Mouse (Mus musculus): ENCODE measurements at regions not wholly inside any gene's neighbourhood (a gene's known extent, or its start where the extent isn't known, plus 50 kb on each side); places are given as distances from the start of the nearest gene placed in this dataset.

GRCm38 (mm10) chr15:51206050-51206449 lies 2678.7 kb upstream of the Gm7489 start:
- no peak for ATAC-seq (ENCODE audit: low FRiP score, low read depth)
- 63% methylated on average over 3 of the region's 3 CpGs for WGBS

DNA sequence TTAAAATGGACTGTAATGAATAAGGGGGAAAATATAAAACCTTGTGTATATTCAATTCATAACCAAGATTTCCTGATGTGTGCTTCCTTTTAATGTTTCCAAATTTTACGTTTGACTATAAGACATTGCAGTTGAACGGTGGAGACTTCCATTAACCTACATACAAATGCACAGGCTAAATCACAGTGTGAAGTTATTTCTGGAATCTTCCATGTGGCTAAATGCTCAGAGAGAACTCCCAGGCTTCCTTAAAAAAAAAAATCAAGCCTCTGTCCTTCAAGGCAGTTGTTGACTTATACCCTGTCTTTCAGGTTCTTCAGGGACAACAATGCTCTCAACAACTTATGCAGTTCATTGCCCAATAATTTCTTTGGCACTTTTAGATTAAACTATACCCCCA lies 2677.9 kb upstream of the Gm7489 start:
- Histone ChIP-seq H3K4me3 (no peak overlapping the region), H3K27me3 (no peaks in the 10 kb centered on the region), H3K4me1 (no peaks in the 10 kb centered on the region), H3K27ac (no peak overlapping the region), H3K9me3 (no peaks in the 10 kb centered on the region), H3K4me2 (replicated peaks) (no peak overlapping the region), H3K9ac (no peak overlapping the region), H3K36me3 (no peaks in the 10 kb centered on the region)
- no peak for ATAC-seq (ENCODE audit: low FRiP score, low read depth)
- WGBS: 69% methylated on average over 2 of the region's 2 CpGs

More at GRCm38 (mm10) chr15:51206050-51206449, 2678.7 kb upstream of the Gm7489 start:
- H3K36me3 ChIP-seq: no peaks in the 10 kb centered on the region
- H3K4me3 ChIP-seq: no peak overlapping the region
- no peak overlapping the region for H3K27ac ChIP-seq
- H3K4me2 ChIP-seq (replicated peaks): no peak overlapping the region
- no peak overlapping the region for H3K9ac ChIP-seq
- H3K9me3 ChIP-seq: no peaks in the 10 kb centered on the region
- no peaks in the 10 kb centered on the region for H3K27me3 ChIP-seq
- H3K4me1 ChIP-seq: no peaks in the 10 kb centered on the region

- no peaks in the 10 kb centered on the region for H3K4me1 ChIP-seq
- H3K27ac ChIP-seq: no peak overlapping the region
- no peaks in the 10 kb centered on the region for H3K36me3 ChIP-seq
- WGBS: 72% methylated on average over 1 of the region's 1 CpGs
- no peak overlapping the region for H3K4me3 ChIP-seq
- no peak for ATAC-seq (ENCODE audit: low FRiP score, low read depth)
- H3K9ac ChIP-seq: no peak overlapping the region
- H3K4me2 ChIP-seq (replicated peaks): no peak overlapping the region
- no peaks in the 10 kb centered on the region for H3K9me3 ChIP-seq
- H3K27me3 ChIP-seq: no peaks in the 10 kb centered on the region
These were observed 2649.8 kb upstream of the Gm7489 start for GRCm38 (mm10) chr15:51234873-51235272.

GRCm38 (mm10) chr15:51244596-51244995 lies 2640.1 kb upstream of the Gm7489 start:
- Histone ChIP-seq H3K9me3 (no peaks in the 10 kb centered on the region), H3K4me3 (no peak overlapping the region), H3K27ac (no peak overlapping the region), H3K4me1 (peaks cover 9% of the 10 kb centered on the region), H3K27me3 (no peaks in the 10 kb centered on the region), H3K9ac (no peak overlapping the region), H3K4me2 (replicated peaks) (no peak overlapping the region), H3K36me3 (no peaks in the 10 kb centered on the region)
- ATAC-seq (ENCODE audit: low FRiP score, low read depth): no peak
- 80% methylated on average over 2 of the region's 2 CpGs for WGBS

- Histone ChIP-seq H3K9ac (no peak overlapping the region), H3K36me3 (no peaks in the 10 kb centered on the region), H3K4me1 (peaks cover 9% of the 10 kb centered on the region), H3K27me3 (no peaks in the 10 kb centered on the region), H3K9me3 (no peaks in the 10 kb centered on the region), H3K27ac (no peak overlapping the region), H3K4me3 (no peak overlapping the region), H3K4me2 (replicated peaks) (no peak overlapping the region)
- 83% methylated on average over 5 of the region's 5 CpGs for WGBS
- ATAC-seq (ENCODE audit: low FRiP score, low read depth): no peak
These were observed 2637.4 kb upstream of the Gm7489 start for GRCm38 (mm10) chr15:51247259-51247658.

GRCm38 (mm10) chr15:51248034-51248788 lies 2636.5 kb upstream of the Gm7489 start:
- Histone ChIP-seq H3K36me3 (no peaks in the 10 kb centered on the region), H3K4me2 (replicated peaks) (no peak overlapping the region), H3K9me3 (no peaks in the 10 kb centered on the region), H3K9ac (no peak overlapping the region), H3K4me3 (no peak overlapping the region), H3K27ac (no peak overlapping the region), H3K4me1 (peaks cover 9% of the 10 kb centered on the region), H3K27me3 (no peaks in the 10 kb centered on the region)
- no peak for ATAC-seq (ENCODE audit: low FRiP score, low read depth)
- 57% methylated on average over 8 of the region's 8 CpGs for WGBS

DNA sequence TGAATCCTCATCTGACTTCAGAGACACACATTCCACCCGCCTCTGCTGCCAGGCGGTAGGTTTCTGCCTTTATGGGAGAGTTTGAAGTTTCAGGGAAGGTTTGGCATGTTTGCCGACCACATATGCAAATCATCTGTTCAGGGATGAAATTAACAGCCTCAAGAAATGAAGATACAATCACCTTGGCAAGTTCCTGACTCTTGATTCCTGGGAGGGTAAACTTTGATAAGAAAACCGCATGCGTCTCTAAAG lies 2636.0 kb upstream of the Gm7489 start:
- Histone ChIP-seq H3K4me1 (peaks cover 5% of the 10 kb centered on the region), H3K4me2 (replicated peaks) (no peak overlapping the region), H3K4me3 (no peak overlapping the region), H3K36me3 (no peaks in the 10 kb centered on the region), H3K27ac (no peak overlapping the region), H3K27me3 (no peaks in the 10 kb centered on the region), H3K9me3 (no peaks in the 10 kb centered on the region), H3K9ac (no peak overlapping the region)
- ATAC-seq (ENCODE audit: low FRiP score, low read depth): no peak
- WGBS: 86% methylated on average over 5 of the region's 5 CpGs

DNA sequence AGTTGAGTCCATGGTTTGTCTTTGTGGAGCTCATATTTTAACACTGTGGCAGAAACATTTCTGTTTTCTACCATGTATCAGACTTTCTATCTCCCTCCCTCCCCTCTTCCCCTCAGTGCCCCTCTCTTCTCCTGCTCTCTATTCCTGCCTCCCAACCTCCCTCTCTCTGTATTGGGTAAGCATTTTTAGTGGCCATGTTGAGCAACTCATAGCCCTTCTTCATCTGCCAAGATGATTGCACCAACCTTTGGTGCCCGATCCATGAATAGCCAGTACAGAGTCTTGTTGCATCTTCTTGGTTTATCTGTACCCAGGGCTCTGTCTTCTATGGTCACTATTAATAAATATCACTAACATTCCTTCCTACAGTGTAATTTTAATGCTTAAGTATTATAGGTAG lies 2630.6 kb upstream of the Gm7489 start:
- no peaks in the 10 kb centered on the region for H3K27me3 ChIP-seq
- H3K9me3 ChIP-seq: no peaks in the 10 kb centered on the region
- no peak overlapping the region for H3K9ac ChIP-seq
- ATAC-seq (ENCODE audit: low FRiP score, low read depth): no peak
- WGBS: 94% methylated on average over 1 of the region's 1 CpGs
- no peaks in the 10 kb centered on the region for H3K4me1 ChIP-seq
- H3K36me3 ChIP-seq: no peaks in the 10 kb centered on the region
- no peak overlapping the region for H3K4me3 ChIP-seq
- no peak overlapping the region for H3K27ac ChIP-seq
- H3K4me2 ChIP-seq (replicated peaks): no peak overlapping the region

DNA sequence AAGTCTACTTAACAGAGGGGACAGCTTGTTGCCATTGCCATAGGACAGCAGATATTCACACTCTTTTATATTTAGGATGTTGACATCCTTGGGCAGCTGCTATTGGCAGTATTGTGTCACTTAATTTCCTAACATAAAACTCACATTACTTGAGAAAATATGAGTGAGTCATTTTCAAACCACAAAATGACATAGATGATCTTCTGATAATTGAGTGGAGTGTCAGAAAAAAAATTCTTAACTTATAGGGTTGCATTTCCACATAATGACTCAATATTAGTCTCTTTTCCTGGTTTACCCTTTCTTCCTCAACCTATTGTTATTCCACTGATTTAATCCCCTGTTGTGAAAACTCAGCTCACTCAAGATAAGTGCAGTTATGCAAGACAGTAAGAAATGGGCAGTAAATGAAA lies 2629.5 kb upstream of the Gm7489 start:
- Histone ChIP-seq H3K27me3 (no peaks in the 10 kb centered on the region), H3K4me1 (no peaks in the 10 kb centered on the region), H3K9ac (no peak overlapping the region), H3K9me3 (no peaks in the 10 kb centered on the region), H3K27ac (no peak overlapping the region), H3K4me3 (no peak overlapping the region), H3K4me2 (replicated peaks) (no peak overlapping the region), H3K36me3 (no peaks in the 10 kb centered on the region)
- no peak for ATAC-seq (ENCODE audit: low FRiP score, low read depth)

GRCm38 (mm10) chr15:51256681-51257080 lies 2628.0 kb upstream of the Gm7489 start:
- H3K9me3 ChIP-seq: no peaks in the 10 kb centered on the region
- no peaks in the 10 kb centered on the region for H3K27me3 ChIP-seq
- no peak for ATAC-seq (ENCODE audit: low FRiP score, low read depth)
- WGBS: 87% methylated on average over 3 of the region's 3 CpGs
- no peak overlapping the region for H3K4me2 ChIP-seq (replicated peaks)
- H3K9ac ChIP-seq: no peak overlapping the region
- no peak overlapping the region for H3K27ac ChIP-seq
- no peaks in the 10 kb centered on the region for H3K36me3 ChIP-seq
- H3K4me1 ChIP-seq: no peaks in the 10 kb centered on the region
- no peak overlapping the region for H3K4me3 ChIP-seq

- no peak overlapping the region for H3K9ac ChIP-seq
- no peaks in the 10 kb centered on the region for H3K36me3 ChIP-seq
- no peaks in the 10 kb centered on the region for H3K9me3 ChIP-seq
- no peak overlapping the region for H3K4me3 ChIP-seq
- 50% methylated on average over 5 of the region's 5 CpGs for WGBS
- no peak overlapping the region for H3K4me2 ChIP-seq (replicated peaks)
- no peaks in the 10 kb centered on the region for H3K4me1 ChIP-seq
- ATAC-seq (ENCODE audit: low FRiP score, low read depth): no peak
- no peak overlapping the region for H3K27ac ChIP-seq
- H3K27me3 ChIP-seq: no peaks in the 10 kb centered on the region
These were observed 2620.0 kb upstream of the Gm7489 start for GRCm38 (mm10) chr15:51264599-51265163.

DNA sequence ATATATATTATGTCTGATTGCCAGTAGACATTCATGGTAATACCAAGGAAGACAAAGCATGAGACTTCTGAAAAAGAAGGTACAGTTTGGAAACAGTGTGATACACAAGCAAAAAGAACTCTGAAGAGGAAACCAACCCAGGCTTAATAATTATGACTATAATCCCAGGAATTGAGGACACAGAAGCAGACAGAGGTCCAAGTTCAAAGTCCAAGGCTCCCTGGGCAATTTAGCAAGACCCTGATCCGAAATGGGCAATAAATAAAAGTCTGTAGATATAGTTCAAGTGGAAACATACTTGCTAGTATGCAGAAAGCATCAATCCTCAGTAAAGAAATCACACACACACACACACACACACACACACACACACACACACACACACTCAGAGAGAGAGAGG lies 2618.7 kb upstream of the Gm7489 start:
- no peaks in the 10 kb centered on the region for H3K27me3 ChIP-seq
- WGBS: 59% methylated on average over 1 of the region's 1 CpGs

GRCm38 (mm10) chr15:51271632-51272312 lies 2612.9 kb upstream of the Gm7489 start:
- no peak for ATAC-seq (ENCODE audit: low FRiP score, low read depth)
- no peaks in the 10 kb centered on the region for H3K36me3 ChIP-seq
- WGBS: 84% methylated on average over 9 of the region's 9 CpGs
- H3K27me3 ChIP-seq: no peaks in the 10 kb centered on the region
- peaks cover 5% of the 10 kb centered on the region; the same call in 1 of the 2 replicates for H3K4me1 ChIP-seq
- no peak overlapping the region for H3K9ac ChIP-seq
- H3K4me2 ChIP-seq (replicated peaks): no peak overlapping the region
- no peak overlapping the region for H3K27ac ChIP-seq
- no peaks in the 10 kb centered on the region for H3K9me3 ChIP-seq
- no peak overlapping the region for H3K4me3 ChIP-seq

More for the DNA sequence above, 2618.7 kb upstream of the Gm7489 start:
- no peak overlapping the region for H3K4me2 ChIP-seq (replicated peaks)
- no peak overlapping the region for H3K27ac ChIP-seq
- H3K9me3 ChIP-seq: no peaks in the 10 kb centered on the region
- no peak overlapping the region for H3K4me3 ChIP-seq
- no peak overlapping the region for H3K9ac ChIP-seq
- H3K4me1 ChIP-seq: no peaks in the 10 kb centered on the region
- no peak for ATAC-seq (ENCODE audit: low FRiP score, low read depth)
- no peaks in the 10 kb centered on the region for H3K36me3 ChIP-seq

All from limb, embryonic 13.5 days (tissue).